ENCODE assay signal across 8 mouse cellular contexts in genomic region chr13:103920933-103921830, GRCm38 (mm10). TPM values are rescaled to one million over a fixed set of nuclear protein-coding genes. Genes with fewer than 3 reads are reported as not detected.
DNase-seq lines count a peak whose midpoint lies in the region; ATAC-seq and TF ChIP-seq lines count a peak whose summit lies in the region.

No protein-coding gene starts in this region.

- whole genome bisulfite sequencing in bone marrow, adult 2 months: under 1% methylated on average over 120 of the region's 125 CpGs
- under 1% methylated on average over 89 of the region's 125 CpGs for whole genome bisulfite sequencing in heart, embryonic 11.5 days (ENCODE audit: insufficient replicate concordance)
- under 1% methylated on average over 76 of the region's 125 CpGs for WGBS in kidney, embryonic 16.5 days
- 4% methylated on average over 100 of the region's 125 CpGs for WGBS in liver, adult 2 months

- TF ChIP-seq CTCF in bone marrow, adult 2 months (IDR thresholded peaks at IDR 0.05; ENCODE audit: control insufficient read depth, insufficient read depth, low read length): no peak
- TF ChIP-seq CTCF in liver, adult 2 months (IDR thresholded peaks at IDR 0.05; ENCODE audit: low read depth, low read length): no peak

- 0 out of 2 replicates have a peak, but pooled peaks cover 2% of the 10 kb centered on the region for H3K79me2 ChIP-seq in liver, adult 2 months (ENCODE audit: control insufficient read depth, insufficient read depth, low read length)
- H3K79me2 ChIP-seq in myocyte (ENCODE audit: control insufficient read depth, insufficient read depth): peaks cover 39% of the 10 kb centered on the region

- no peaks in the 10 kb centered on the region for H3K36me3 ChIP-seq in heart, embryonic 11.5 days (ENCODE audit: control insufficient read depth, insufficient read depth, low read length)
- no peaks in the 10 kb centered on the region for H3K36me3 ChIP-seq in kidney, embryonic 16.5 days (ENCODE audit: insufficient read depth, low read length)
- H3K36me3 ChIP-seq in liver, adult 2 months (ENCODE audit: control insufficient read depth, insufficient read depth, low read length): no peaks in the 10 kb centered on the region
- H3K36me3 ChIP-seq in myocyte (ENCODE audit: control insufficient read depth, insufficient read depth): no peaks in the 10 kb centered on the region
- no peaks in the 10 kb centered on the region for H3K36me3 ChIP-seq in splenic B cell, adult 2 months (ENCODE audit: control insufficient read depth, insufficient read depth, low read length, poor library complexity, severe bottlenecking)

- peak overlapping the region; percentile 100 for H3K27ac ChIP-seq in bone marrow, adult 2 months (ENCODE audit: control insufficient read depth, insufficient read depth, low read depth, low read length, poor library complexity)
- peak overlapping the region; percentile 100 for H3K27ac ChIP-seq in heart, embryonic 11.5 days (ENCODE audit: low read depth, low read length)
- H3K27ac ChIP-seq in kidney, embryonic 16.5 days (ENCODE audit: low read length): peak overlapping the region; percentile 100
- H3K27ac ChIP-seq in liver, adult 2 months (replicated peaks; ENCODE audit: insufficient read depth, low read depth, low read length): peak overlapping the region; percentile 88

- H3K9ac ChIP-seq in heart, embryonic 11.5 days (ENCODE audit: low read depth, low read length): peak overlapping the region; percentile 94
- peak overlapping the region; percentile 100 for H3K9ac ChIP-seq in kidney, embryonic 16.5 days (replicated peaks; ENCODE audit: low read length)
- H3K9ac ChIP-seq in liver, adult 2 months (ENCODE audit: low read depth, low read length): peak overlapping the region; percentile 98

- no peaks in the 10 kb centered on the region for H3K4me1 ChIP-seq in bone marrow, adult 2 months (ENCODE audit: control insufficient read depth, insufficient read depth, low read length)
- peaks cover 7% of the 10 kb centered on the region; the same call in 1 of the 2 replicates for H3K4me1 ChIP-seq in heart, embryonic 11.5 days (ENCODE audit: control insufficient read depth, insufficient read depth, low read length)
- H3K4me1 ChIP-seq in kidney, embryonic 16.5 days (ENCODE audit: insufficient read depth, low read length): peaks cover 27% of the 10 kb centered on the region
- peaks cover 10% of the 10 kb centered on the region; the same call in 1 of the 2 replicates for H3K4me1 ChIP-seq in liver, adult 2 months (ENCODE audit: control insufficient read depth, insufficient read depth, low read length)

- no peaks in the 10 kb centered on the region for H3K27me3 ChIP-seq in heart, embryonic 11.5 days (ENCODE audit: control insufficient read depth, insufficient read depth, low read length)
- H3K27me3 ChIP-seq in kidney, embryonic 16.5 days (ENCODE audit: insufficient read depth, low read length): no peaks in the 10 kb centered on the region
- H3K27me3 ChIP-seq in liver, adult 2 months (ENCODE audit: control insufficient read depth, insufficient read depth, low read length): no peaks in the 10 kb centered on the region
- H3K27me3 ChIP-seq in myocyte (ENCODE audit: control insufficient read depth, insufficient read depth, insufficient read length): no peaks in the 10 kb centered on the region
- no peaks in the 10 kb centered on the region for H3K27me3 ChIP-seq in splenic B cell, adult 2 months (ENCODE audit: control insufficient read depth, insufficient read depth, low read length, poor library complexity, severe bottlenecking)

- H3K4me3 ChIP-seq in bone marrow, adult 2 months (replicated peaks; ENCODE audit: control insufficient read depth, low read depth, low read length): peak overlapping the region; percentile 85
- H3K4me3 ChIP-seq in heart, embryonic 11.5 days (ENCODE audit: low read depth, low read length): peak overlapping the region; percentile 85
- H3K4me3 ChIP-seq in kidney, embryonic 16.5 days (ENCODE audit: low read length): peak overlapping the region; percentile 93
- H3K4me3 ChIP-seq in liver, adult 2 months (ENCODE audit: insufficient read depth, low read depth, low read length): peak overlapping the region; percentile 71
- H3K4me3 ChIP-seq in myocyte: peak overlapping the region; percentile 90

- H3K4me2 ChIP-seq in heart, embryonic 11.5 days: peak overlapping the region; percentile 91
- H3K4me2 ChIP-seq in kidney, embryonic 16.5 days (replicated peaks; ENCODE audit: low read depth, low read length): peak overlapping the region; percentile 73
- peak overlapping the region; percentile 75 for H3K4me2 ChIP-seq in myocyte (ENCODE audit: low read depth)

- peak; percentile 82 for DNase-seq in A20 (ENCODE audit: low read depth, low spot score)
- peak; percentile 50 for DNase-seq in liver, adult 2 months (ENCODE audit: extremely low read depth, low read depth, low spot score)
- DNase-seq in splenic B cell, adult 2 months (ENCODE audit: low read depth, low spot score): peak; percentile 83

- H3ac ChIP-seq in myocyte (ENCODE audit: control insufficient read depth, insufficient read length): peak overlapping the region; percentile 100

- peak; percentile 40; the same call in 1 of the 2 replicates for TF ChIP-seq POLR2A in bone marrow, adult 2 months (IDR thresholded peaks at IDR 0.05; ENCODE audit: borderline replicate concordance, control insufficient read depth, low read depth, low read length)
- TF ChIP-seq POLR2A in liver, adult 2 months (IDR thresholded peaks at IDR 0.05; ENCODE audit: extremely low read depth, insufficient read depth, low read length): peak; percentile 58; the same call in 1 of the 2 replicates
- peak; percentile 46 for TF ChIP-seq POLR2A in myocyte (IDR thresholded peaks at IDR 0.05; ENCODE audit: insufficient read length, low read depth)

- H3K9me3 ChIP-seq in heart, embryonic 11.5 days (replicated peaks; ENCODE audit: control insufficient read depth, low read length): no peaks in the 10 kb centered on the region
- H3K9me3 ChIP-seq in kidney, embryonic 16.5 days (ENCODE audit: low read length): no peaks in the 10 kb centered on the region

- peak; percentile 63 for ATAC-seq in erythroblast, adult 5-6 weeks (replicated peaks; ENCODE audit: low FRiP score, poor library complexity, severe bottlenecking)
- peak; percentile 90 for ATAC-seq in heart, embryonic 11.5 days (replicated peaks; ENCODE audit: insufficient number of reproducible peaks, low FRiP score, low TSS enrichment)
- peak; percentile 92 for ATAC-seq in kidney, embryonic 16.5 days (ENCODE audit: low FRiP score, low TSS enrichment)

TF ChIP-seq in myocyte, 11 proteins besides CTCF, POLR2A, EP300 and RAD21:
- TF ChIP-seq POLR2AphosphoS2 (IDR thresholded peaks at IDR 0.05; ENCODE audit: insufficient read length, low read depth): peak; percentile 10
- TF ChIP-seq USF1 (IDR thresholded peaks at IDR 0.05; ENCODE audit: low read depth): no peak
- TF ChIP-seq TCF12 (IDR thresholded peaks at IDR 0.05; ENCODE audit: insufficient read depth, poor library complexity, severe bottlenecking): no peak
- TF ChIP-seq MAX (IDR thresholded peaks at IDR 0.05; ENCODE audit: low read depth): no peak
- no peak for TF ChIP-seq SRF (IDR thresholded peaks at IDR 0.05; ENCODE audit: control insufficient read depth, insufficient read length, low read depth)
- peak in 1 of 3 experiments; percentile 2 for TF ChIP-seq MYOD1 (IDR thresholded peaks at IDR 0.05; ENCODE audit: control insufficient read depth in 1 of 3, insufficient read length in 2 of 3, low read depth in 2 of 3)
- TF ChIP-seq E2F4 (IDR thresholded peaks at IDR 0.05; ENCODE audit: insufficient read depth): no peak
- no peak for TF ChIP-seq TCF3 (IDR thresholded peaks at IDR 0.05; ENCODE audit: insufficient read length, low read depth)
- TF ChIP-seq MYOG (IDR thresholded peaks at IDR 0.05; ENCODE audit: control insufficient read depth in 1 of 3, insufficient read depth in 1 of 3, insufficient read length in 2 of 3, low read depth in 2 of 3): peak in 1 of 3 experiments; percentile 2
- TF ChIP-seq CEBPB (IDR thresholded peaks at IDR 0.05; ENCODE audit: insufficient read depth, poor library complexity, severe bottlenecking): no peak
- TF ChIP-seq REST (IDR thresholded peaks at IDR 0.05; ENCODE audit: insufficient read depth, insufficient read length): no peak

RNA-seq across cellular contexts. Expression of gene Erbin, which starts 0.9 kb away (rescaled TPM):
- 12.3 and 17.4 TPM in 2 replicates for polyA plus RNA-seq in bone marrow, adult 2 months (2011; ENCODE audit: insufficient read depth, insufficient read length, low replicate concordance, missing spikeins)
- total RNA-seq in erythroblast, adult 5-6 weeks (2015; ENCODE audit: low replicate concordance): 55.4 and 57.3 TPM in 2 replicates
- total RNA-seq in erythroblast, adult 5-6 weeks (2017; ENCODE audit: low replicate concordance): 58.1 and 63.9 TPM in 2 replicates
- polyA plus RNA-seq in heart, embryonic 11.5 days (2014; fragmentation: Nextera tagmentation; extraction: Ambion mirVana): 19.5 and 20.3 TPM in 2 replicates
- 15.8 and 18.2 TPM in 2 replicates for polyA plus RNA-seq in kidney, embryonic 16.5 days (2015; fragmentation: Nextera tagmentation; extraction: Ambion mirVana)
- total RNA-seq in liver, adult 2 months (2014; rRNA removed): 47.7 and 57.2 TPM in 2 replicates
- 4.8 TPM in 2 replicates for polyA plus RNA-seq in liver, adult 2 months (2012; rRNA removed)
- 8.4 TPM for polyA plus RNA-seq in myocyte (2012; fragmentation: generic; extraction: Trizol)

Comparison
In these comparisons a context has a peak if more than half of its experiments do, and no peak if none do; other contexts are left out.
1. Peak in every context shown above with its lines: DNase-seq, ATAC-seq, H3K4me3 ChIP-seq and H3K27ac ChIP-seq.